Mouse (Mus musculus) ES-CJ7 (cell line): ENCODE data around the gene Plekhg3.
A peak's percentile ranks its signal among the peaks of the same experiment; 100 is the strongest.

ENCODE experiments used
- DNase-seq: peaks from one replicate; pipeline ENCODE4 v3.0.0; 2011; ENCODE audit warnings: low read depth, low spot score

Gene Plekhg3

DNA sequence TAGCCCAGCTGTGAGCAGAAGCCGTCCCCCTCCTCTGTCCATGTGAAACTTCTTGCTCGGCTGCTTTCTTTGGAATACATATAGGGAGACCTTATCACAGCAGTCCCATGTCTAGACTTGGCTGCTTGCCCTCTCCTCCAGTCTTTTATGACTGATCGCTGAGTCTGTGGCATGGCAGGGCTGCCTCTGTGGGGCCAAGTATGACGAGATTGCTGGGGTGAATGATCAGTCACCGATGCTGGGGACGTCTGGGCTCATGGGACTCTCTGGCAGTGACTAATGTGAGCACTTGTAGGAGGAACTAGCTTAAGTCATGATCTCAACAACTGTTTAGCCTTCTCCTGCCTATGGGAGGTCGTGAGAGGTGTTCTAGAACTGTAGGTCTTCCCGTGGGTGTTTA is 21.6 kb downstream of the Plekhg3 start:
- DNase-seq, result no peak

DNA sequence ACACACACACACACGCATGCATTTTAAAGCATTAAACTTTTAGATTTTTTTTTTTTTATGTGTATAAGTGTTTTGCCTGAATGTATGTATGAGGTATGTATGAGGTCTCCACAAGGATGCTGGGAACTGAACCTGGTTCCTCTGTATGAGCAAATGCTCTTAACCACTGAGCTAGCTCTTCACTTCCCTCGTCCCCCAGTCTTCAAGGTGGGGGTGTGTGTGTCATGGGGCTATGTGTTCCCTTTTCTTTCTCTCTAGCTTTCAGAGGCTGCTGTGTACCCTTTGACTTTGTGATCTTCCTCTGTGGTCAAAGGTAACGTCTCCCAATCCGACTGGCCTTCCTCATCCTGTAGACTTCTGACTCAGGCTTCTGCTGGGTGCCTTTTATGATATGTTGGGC is 22.3 kb downstream of the Plekhg3 start:
- no peak for DNase-seq

DNA sequence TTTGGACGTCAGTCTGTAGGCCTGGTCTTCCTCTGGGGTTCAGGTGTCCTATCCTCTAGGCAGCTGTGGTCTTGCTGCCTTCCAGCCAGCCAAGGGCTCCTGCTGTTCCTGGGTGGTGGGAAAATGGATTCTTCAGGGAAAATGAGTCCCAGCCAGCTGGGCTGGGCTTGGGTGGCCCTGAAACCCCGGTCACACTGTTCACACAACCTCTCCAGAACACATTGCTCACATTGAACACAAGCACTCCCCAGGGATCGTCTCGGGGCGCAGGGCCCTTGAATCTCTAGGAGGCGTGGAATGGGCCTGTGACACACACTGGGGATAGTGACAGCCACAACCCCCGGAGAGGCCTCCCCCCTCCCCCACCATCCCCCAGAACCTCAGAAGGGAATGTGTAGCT is 23.2 kb downstream of the Plekhg3 start:
- DNase-seq, result no peak

DNA sequence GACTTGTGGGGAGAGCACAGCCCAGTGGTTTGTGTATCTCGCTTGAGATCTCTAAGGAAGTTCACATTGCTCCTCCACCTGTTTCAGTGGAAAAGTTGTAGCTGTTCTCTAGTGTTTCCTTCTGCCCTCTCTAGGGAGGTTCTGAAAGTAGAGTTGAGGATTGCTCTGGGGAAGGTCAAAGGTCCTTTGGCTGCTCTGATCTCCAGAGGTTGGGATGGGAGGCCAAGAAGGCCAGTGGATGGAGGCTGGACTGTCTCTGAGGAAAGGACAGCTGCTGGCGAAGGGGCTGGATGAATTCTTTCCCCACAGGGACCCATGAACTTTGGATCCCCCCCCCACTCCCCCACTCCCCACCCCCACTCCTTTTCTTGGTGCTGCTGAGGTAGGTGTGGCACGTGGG is 23.7 kb downstream of the Plekhg3 start:
- DNase-seq, result no peak

DNA sequence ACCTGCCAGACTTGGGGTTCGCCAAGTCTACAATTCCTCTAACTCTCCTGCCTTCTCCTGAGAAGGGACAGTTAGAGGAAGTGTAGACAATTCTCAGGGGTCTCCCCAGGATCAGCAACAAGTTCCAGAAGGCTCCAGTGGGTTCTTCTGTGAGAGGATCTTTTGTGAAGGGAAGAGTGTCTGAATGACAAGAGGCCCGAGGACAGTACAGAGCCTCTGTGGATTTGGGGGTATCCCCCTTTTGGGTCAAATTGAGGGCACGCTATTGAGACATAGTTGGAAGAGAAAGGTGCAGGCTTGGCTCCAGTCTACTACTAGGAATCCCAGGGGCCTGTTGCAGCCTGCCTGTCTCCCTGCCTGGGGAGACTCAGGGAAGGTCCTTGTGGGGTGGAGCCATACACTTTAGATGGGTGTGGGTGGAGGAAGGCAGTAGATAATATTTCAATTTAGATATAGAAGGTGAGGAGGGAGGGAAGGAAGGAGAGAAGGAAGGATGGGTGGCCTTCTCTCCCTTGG is 24.2 kb downstream of the Plekhg3 start:
- no peak for DNase-seq

DNA sequence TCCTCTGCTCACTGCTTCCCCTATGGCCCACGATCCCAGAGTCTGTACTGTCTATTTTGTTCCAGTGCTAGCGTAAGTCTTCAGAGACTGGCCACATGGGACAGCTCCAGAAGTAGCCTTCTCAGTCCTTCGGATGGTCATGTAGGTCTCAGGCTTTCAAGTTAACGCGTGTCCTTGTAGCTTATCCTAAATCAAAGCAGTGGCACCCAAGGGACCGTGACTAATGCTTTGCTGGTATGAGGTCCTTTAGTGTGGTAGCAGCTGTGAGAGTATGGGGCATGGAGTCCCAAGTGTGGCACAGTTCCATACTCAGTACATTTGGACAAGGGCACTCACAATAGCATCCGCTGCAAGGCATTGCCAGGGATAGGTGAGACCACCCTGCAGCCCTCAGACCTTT is 25.5 kb downstream of the Plekhg3 start:
- DNase-seq, result no peak

DNA sequence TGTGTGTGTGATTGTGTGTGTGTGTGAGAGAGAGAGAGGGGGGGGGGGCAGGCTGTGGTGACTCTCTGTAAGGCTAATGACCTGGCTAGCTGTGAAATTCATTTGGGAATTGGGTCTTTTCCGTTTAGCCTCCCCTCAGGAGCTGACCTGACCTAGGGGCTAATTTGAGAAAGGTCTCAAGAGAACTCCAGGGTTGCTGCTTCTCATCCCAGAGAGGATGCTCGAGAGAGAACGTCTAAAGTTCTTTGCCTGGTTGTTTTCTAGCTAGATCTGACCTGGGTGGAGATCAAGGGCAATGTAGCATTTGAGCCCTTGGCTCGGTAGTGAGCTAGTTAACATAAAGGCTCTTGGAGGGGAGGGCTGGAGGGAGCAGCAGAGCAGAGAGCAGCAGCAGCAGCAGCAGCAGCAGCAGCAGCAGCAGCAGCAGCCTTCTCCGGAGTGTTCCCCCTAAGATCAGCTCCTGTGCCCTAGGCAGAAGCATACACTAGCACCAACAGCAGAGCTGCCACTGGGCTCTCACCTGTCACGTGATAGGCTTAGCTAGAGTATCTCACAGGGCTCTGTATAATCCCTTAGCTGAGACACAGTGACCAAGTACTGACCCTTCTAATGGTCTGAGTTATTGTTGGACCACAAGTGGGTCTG is 26.2 kb downstream of the Plekhg3 start:
- DNase-seq, result peak; percentile 36

DNA sequence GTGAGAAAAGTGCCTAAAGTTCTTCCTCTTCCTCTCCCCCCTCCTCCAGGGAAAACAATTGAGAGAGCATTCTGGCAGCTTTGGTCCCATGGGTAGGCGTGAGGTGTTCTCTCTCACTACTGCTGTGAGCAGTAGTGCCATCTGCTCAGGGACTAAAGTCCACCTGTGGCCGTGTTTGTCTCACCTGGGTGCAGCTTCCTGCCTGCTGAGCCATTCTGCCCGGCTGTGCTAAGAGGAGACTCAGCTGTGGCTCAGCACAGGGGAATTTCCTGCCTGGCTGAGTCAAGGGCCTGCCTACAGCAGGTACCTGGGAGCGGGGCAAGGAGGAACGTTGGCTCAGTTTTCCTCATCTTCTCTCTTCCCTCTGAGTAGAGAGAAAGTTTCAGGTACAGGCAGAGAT is 27.5 kb downstream of the Plekhg3 start:
- DNase-seq, result no peak

DNA sequence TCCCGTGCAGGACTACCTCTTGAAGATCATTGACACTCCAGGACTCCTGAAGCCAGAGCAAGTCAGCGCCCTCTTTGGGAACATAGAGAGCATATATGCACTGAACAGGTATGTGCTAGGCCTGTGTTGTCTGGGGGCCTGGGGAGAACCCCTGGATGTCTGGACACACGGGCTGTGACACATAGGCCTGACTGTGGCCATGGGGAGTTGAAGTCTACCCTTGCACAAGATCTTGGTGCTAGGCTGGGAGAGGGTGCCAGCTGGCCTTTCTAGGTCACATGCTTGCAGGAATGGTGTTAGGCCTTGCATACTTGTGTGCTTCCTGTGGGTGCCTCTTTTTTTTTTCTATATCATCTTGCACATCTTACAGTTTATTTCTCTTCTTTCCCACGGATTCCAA is 31.5 kb downstream of the Plekhg3 start:
- DNase-seq, result no peak

DNA sequence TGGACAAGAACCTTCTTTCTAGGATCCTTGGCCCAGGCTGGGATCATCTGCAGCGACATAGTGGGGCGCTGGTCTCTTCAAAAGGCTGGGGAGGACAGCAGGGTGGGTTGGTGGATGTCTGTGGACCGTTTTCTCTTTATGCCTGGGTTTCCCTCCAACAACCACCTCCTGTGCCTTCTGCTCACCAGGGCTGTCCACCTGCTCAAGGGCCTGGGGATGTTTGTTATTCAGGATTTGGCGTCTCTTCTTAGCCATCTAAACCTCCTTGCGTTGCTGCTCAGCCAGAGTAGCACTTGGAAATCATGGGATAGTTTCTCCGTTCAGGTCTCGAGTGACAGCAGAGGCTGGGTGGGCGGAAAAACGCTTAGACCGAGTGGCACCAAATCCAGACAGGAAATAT is 35.6 kb downstream of the Plekhg3 start:
- DNase-seq, result no peak

DNA sequence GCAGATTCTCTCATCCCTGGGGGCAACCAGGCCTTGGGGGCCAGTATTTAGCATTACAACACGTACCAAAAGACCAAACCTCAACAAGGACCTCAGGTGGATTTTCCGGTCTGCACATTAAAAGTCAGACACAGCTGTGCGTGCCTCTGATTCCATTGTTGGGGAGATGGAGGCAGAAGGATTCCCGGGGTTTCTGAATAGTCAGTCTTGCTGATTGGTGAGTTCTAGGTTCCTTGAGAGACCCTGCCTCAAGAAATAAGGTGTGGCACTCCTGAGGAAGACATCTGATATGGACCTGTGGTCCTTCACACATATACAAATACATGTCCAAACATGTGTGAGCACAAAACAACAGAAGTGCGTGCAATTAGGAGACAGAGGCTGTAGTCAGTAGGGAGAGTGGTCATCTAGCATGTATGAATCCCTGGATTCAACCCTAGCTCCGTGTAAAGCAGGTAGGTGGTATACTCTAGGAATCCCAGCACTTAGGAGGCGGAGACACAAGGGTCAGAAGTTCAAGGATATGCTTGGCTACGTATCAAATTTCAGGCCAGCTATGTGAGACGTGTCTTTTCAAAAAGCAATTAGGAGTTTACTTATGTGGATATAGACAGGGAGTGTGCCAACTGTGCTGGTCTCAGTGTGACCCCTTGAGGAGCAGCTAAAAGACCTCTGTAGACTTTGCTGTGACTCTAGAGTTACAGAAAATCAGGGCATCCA is 39.7 kb downstream of the Plekhg3 start:
- DNase-seq, result peak; percentile 41

DNA sequence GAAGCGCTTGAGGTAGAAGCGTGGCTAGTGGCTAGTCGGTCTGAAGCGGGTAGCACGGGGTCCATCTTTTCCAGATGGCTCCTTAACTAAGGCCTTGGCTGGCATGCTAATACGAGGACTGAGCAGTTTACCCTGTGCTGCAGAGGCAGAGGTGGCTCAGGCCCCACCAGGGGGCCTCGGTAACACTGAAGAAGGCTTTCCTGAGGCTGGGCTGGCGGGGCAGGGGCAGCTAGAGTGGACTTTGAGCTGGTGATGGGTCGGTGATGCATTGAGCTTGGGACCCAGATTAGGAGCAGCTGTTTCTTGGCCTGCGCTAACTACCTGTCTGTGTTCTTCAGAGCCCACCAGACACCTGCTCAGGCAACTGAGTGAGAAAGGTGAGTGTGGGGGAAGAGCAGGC is 40.6 kb downstream of the Plekhg3 start:
- DNase-seq, result no peak

DNA sequence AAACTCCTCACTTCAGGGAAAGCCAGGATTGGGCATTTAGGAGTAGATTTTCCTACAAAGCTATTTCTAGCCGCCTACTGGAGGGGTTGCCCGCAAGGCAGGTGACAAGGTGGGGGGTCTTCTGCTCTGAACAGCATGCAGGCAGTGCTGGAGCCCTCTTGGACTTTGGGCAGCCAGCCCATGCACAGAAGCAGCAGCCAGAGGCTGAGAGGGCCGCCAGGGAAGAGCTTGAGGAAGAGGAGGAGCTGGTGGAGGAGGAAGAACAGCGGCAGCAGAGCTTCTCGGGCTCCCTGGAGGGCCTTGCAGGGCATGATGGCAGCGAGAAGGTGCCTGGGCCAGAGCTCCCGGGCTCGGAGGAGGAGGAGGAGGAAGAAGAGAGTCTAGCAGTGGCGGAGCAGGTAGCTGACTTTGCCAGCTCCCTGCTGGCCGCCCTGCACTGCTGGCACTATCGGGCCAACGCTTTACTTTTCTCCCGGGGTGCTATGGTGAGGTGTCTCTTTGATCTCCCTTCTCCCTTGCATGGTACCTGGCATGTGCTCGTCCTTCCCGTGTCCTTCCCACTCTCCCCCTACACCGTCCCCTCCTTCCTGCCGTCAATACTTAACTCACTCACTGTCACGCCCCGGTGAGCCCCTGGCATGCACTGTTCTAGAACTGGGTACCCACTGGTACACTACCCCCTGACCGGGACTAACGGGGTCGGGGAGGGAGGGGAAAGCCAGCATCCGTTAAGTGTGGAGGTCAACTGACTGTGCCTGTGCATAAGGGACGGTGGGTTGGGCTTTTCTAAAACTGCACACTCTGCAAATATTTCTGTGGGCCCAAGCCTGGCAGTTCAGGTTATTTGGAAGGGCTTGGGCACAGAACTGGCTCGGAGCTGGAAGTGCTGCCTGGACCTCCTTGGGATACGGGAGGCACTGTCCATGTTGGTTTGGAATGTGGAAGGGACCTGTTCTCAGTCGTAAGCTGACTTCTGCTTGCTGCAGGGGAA is 41.9 kb downstream of the Plekhg3 start:
- DNase-seq, result no peak

DNA sequence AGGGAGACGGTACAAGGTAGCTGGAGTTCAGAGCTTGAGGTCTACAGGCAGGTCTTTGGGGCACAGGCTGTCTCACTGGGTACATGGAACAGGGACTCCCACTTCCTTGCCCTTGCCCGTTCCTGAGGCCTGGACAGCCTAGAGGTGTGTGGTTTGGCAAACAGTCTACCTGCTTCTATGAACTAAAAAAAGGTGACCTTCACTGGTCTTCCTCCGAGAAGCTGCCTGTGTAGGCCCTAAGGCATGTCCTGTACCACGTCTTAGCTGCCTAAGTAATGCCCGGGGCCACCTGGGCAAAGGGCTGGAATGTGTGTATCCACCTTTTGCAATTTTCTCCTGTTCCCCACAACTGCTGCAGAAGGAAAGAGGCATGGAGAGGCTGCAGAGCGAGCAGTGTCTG is 42.7 kb downstream of the Plekhg3 start:
- DNase-seq, result no peak

DNA sequence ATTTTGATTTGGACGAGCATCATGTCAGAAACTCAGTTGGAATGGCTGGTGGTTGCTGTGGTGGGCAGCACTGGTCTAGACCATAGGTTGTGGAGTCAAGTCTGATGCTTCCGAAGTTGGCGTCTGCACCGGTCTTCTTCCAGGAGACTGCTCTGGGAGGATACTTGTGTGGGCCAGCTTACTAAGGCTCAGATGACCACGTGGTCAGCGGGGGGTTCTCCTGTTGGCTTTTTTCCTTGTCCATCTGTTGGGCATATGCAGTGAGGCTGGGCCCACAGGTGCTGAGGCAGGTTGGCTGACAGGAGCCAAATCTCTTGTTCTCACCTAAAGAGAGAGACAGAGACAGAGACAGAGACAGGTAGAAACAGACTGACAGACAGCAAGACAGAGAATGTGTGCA is 44.1 kb downstream of the Plekhg3 start:
- DNase-seq, result no peak

DNA sequence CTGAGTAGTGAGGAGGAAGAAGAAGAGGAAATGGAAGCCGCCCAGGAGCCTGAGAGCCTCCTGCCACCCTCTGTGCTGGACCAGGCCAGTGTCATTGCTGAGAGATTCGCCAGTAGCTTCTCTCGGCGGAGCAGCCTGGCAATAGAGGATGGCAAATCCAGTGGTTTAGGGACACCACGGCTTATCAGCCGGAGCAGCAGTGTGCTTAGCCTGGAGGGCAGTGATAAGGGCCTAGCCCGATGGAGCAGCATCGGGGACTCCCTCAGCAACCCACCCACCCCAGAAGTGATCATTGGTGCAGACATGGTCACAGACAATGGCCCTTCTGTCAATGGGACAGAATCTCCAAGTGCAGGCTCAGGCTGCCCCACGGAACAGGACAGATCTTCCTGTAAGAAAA is 45.4 kb downstream of the Plekhg3 start:
- DNase-seq, result no peak

DNA sequence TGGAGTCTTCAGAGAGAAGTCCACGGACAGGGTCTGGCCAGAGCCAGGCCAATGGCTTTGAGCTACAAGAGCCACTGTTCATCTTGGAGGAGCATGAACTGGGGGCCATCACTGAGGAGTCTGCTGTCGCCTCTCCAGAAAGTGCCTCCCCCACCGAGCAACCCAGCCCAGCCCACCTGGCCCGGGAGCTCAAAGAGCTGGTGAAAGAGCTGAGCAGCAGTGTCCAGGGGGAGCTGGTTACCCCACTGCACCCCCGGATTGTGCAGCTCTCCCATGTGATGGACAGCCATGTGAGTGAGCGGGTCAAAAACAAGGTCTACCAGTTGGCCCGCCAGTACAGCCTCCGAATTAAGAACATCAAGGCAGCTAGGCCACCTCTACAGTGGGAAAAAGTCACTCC is 46.1 kb downstream of the Plekhg3 start:
- no peak for DNase-seq

DNA sequence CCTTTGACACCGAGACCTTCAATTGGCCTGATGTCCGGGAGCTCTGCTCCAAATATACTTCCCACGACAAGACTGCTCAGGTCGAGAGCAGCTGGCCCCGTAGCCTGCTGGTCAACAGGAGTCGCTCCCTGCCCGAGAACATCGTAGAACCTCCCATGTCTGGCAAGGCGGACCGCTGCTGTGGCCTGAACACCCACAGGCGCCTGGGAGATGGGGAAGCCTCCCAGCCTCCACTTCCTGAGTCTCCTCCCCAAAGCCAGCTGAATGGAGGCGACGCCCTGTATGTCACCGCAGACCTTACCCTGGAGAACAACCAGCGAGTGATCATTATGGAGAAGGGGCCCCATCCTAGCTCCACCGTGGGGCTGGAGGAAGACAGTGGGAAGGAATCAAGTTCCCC is 47.2 kb downstream of the Plekhg3 start:
- no peak for DNase-seq

DNA sequence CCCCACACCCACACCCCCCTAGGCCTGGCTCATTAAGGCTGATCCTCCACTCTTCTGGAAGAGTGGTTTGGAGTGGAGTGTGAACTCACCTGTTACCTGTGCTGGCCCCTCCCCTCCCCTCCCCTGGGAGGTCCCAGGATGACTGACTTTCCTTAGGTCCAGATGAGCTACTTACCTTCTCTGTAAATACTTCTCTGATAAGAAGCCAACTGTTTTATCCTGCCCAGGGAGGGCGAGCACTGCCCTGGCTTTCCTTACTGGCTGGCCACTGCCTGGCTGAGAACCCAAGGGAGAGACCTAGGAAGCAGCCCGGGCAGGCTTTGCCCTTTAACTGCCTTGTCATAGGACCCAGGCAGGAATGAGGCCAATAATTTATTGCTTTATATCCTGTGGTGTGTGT is 47.8 kb downstream of the Plekhg3 start:
- no peak for DNase-seq

DNA sequence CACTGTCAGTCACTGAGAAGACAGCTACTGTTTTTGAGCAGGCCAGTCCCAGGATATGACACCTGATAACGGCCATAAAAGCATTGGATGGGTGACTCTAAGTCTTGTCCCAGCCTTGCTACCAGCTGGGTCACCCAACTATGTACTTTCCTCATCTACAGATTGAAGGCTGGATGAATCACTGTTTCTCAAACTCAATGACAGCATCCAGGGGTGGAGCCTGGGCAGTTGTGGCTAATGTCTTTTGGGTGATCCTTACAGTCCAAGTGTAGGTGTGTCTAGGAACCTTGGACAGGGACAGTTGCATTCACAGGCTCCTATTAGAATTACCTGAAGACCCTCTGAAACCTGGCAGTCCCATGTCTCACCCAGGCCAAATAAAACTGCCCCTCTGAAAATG is 49.1 kb downstream of the Plekhg3 start:
- no peak for DNase-seq

DNA sequence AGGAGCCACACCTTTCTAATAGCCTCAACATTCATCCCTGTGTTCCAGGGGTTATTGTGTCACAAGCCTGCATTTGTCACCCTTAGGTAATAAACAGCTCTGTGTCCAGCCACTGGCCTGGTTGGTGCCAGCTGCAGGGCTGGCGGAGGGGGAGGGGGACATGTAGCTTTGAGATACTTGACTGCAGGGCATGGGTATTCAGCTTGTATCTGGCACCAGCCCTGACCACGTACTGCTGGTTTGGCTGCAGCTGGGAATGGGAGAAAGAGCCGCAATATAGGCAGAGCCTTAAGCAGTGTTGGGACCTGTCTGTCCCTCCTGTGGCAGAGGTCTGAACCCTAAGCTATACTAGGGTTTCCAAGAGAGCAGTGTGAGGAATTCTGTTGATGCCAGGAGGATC is 51.4 kb downstream of the Plekhg3 start:
- DNase-seq, result no peak

DNA sequence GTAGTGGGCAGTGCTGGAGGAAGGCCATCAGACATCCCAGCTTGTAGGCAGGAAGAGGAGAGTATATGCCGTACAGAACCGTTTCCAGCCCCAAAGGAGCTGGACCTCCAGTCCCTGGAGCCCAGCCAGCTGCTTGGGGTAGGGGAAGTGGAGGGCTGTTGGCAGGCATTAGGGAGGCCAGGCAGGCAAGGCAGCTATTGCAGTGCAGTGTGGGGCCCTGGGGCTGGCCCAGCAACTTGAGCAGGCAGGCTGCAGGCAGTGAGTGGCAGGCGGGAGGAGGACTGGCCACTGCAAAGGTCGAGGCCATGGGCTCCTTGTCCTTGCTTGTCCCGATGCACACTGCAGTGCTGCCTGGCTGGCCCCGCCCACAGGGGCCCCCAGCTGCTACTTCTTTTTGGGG is 52.1 kb downstream of the Plekhg3 start:
- no peak for DNase-seq
